Mouse (Mus musculus) kidney, postnatal 25 days (tissue): Measurements from ENCODE around the gene Scimp.
"Not testable (repeated sequence)": the region's sequence is repeated elsewhere in the genome, so short reads cannot be mapped to it uniquely, and the experiment has no call there.

Source experiments
- DNase-seq, 2 experiments: peaks; one replicate each; pipeline ENCODE4 v3.0.0; 2021; ENCODE audit warnings: mixed read lengths in 2 of 2

Scimp gene

DNA sequence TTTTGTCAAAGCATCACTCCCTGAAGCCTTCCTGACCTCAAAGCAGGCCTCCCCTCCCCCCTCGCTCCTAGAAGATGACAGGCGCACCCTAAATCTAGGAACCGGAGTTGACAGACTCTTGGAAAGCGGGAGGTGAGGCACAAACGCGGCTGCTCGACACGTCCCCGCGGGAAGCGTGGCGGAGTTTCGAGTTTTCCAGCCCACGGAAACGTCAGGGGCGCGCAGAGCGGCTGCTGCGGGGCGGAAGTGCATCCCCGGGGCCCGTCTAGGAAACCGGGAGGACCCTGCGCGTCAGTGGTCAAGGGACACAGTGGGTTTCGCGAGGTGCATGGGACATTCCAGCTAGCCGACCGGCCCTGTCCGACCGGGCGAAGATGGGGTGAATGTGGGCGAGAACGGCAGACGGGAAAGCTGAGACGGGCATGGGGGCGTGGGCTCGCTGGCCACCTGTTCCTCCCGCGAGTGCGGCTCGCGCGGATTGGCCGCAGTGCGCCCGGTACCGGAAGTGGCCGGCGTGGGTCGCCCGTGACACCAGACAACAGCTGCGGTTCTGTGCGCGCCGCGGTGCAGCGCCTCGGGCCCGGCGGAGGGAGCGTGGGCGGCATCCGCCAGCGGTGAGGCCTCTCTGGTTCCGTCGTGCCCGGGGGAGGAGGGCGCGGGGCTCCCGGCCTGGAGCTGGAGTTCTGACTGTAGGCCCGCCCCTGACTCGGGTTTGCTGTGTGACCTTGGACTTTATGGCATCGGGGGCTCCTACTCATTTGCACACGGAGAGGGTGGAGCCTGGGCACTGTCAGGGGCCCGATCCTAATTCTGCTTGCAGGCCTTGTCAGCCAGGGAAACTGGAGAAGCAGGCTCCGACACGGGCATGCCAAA lies 48.2 kb downstream of the Scimp start, which contains the start of gene Zfp3:
Zfp3 (plus strand) TSS at position 274 of the 873 bp plus-strand sequence.
- peak; percentile 80 to 93 for DNase-seq

DNA sequence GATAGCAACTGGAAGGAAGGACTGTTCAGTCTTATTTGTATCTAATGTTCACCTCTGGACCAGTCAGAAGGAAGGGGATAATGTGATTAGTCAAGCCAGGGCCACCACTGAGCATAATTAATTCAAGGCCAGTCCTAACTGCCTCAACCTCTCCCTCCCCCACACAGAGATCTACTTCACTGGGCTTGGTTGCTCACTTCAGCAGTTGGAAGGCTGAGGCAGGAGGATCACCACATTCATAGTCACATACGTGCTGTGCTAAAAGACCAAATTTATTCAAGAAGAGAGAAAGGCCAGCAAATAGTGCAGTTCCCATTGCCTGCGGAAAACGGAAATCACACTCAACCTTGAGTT lies 48.8 kb downstream of the Scimp start:
- no peak for DNase-seq

DNA sequence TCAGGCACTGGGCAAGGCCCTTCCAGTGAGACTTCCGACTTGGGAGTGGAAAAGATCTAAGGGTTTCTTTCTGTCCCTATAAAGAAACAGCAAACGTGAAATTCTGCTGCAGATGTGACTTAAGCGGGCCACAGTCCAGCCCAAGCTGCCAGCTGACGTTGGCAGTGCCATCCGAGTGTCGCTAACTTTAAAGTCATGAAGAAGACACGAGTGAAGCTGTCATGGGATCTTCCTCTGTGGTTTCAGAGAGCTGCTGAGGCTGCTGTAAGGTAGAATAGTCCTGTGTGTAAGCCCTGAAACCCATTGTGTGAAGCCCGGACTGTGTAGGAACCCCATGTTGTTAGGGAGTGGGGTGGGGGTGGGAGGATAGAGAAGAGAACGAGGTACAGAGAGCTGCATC lies 49.7 kb downstream of the Scimp start:
- DNase-seq: no peak

DNA sequence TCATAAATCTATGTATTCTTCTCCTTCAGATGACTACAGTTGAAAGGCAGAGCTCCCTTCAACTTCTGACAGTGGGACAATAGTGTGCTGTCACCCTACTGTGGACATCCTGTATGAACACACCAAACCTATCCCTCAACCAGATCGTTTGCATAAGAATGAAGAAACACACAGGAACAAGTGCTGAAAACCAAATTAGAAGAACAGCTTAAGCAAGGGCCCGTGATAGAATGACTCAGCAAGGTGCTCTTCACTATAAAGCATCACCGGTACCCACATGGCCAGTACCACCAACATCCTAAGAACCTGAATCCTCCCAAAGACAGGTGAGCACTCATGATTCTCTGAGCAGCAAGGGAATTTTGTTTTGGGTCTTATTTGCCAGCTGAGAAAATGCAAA lies 51.9 kb downstream of the Scimp start:
- not testable (repeated sequence) for DNase-seq

DNA sequence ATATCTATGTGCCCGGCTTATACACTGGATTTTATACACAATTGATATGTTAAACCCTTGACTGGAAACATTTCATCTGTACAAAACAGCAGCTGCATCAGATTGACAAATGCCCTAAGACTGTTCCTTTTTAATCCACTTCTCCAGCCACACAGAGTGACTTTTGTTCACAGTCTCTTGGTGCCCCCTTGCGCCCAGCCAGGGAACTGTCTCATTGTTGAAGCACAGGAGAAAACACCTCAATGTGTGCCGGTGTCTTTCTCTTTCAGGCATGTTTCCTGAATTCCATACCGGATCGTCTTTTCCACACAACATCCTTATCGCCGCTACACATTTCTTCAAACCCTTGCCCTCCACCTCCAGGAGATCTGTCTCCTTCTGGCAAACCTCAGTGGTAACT lies 56.7 kb downstream of the Scimp start:
- peak; percentile 75 to 93 for DNase-seq

DNA sequence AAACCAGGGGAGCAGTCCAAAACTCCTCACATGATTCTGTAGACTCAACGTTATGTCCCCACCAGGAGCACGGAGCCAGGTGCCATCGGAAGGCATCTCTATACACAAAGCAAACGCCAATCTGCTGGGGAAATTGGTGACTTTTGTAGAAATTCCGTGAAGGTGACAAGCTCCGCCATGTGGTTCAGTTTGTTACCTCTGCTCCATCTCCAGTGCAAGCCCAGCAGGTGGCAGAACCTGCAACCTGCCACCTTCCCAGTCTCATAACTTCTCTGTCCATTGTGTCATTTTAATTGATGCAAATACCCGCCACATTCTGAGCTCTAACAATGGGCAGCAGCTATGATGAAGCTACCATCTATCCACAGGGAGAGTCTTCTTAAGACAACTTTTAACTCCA lies 57.4 kb downstream of the Scimp start:
- no peak for DNase-seq

DNA sequence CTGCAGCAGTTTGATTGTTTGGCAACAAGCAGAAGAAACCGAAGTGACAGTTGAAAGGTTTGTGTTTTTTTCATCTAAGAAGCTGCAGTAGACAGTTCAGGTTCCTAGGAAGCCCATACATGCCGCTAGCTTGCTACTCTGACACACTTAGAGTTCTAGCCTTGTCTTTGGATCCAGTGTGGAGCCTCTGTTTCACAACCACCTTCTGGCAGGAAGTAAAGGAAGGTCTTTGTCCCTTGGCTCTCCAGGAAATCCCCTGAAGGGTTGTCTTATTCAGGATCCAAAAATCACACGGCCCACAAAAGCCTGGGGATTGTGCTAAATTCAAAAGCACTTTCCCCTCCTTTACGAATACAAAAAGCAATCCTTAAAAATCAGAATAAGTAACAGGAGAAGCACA lies 57.9 kb downstream of the Scimp start:
- DNase-seq: no peak

DNA sequence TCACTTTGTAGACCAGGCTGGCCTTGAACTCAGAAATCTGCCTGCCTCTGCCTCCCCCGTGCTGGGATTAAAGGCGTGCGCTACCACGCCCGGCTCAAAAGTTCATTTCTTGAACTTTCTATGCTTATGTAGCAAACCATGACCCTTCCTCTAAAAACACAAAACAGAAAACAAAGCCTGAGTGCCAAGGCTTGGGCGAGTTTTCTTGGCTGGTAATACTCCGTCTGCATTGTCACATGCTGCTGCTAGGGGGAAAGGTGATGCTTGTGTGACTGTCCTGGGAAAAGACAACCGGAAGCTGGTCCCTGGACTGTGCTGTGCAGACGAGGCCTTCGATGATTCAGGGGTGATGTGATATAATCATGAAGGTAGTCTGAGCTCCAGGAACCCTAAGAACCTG lies 59.2 kb downstream of the Scimp start:
- DNase-seq: no peak

DNA sequence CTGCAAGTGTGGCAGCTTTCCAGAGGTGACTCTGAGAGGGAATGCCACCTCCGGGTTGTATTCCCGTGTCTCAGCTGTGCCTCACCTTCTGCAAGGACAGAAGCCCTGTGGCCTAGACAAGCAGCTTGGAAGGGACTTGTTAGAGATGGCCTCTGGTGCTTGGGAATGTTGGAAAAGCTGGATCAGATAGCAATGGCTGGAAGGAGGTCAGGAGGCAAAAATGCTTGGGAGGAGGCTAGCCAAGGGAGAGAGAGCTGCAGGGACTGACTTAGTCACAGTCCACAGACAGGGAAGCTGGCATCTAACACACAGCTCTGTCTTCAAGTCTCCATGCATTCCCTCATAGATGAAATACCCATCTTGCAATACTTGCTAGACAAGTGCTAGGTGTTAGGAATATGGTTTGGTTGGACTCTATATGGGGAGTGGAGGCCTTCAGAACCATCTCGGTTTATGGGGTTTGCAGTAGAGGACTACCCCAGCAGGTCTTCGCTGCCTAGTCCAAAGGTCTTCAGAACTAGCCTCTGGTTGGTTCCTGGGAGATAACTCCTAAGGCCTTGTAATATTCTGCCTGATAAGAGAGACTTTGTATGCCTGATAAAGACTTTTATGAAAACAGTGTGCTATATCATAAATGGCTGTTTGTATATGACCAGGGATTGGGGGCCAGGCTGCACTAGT lies 59.9 kb downstream of the Scimp start:
- DNase-seq: no peak

DNA sequence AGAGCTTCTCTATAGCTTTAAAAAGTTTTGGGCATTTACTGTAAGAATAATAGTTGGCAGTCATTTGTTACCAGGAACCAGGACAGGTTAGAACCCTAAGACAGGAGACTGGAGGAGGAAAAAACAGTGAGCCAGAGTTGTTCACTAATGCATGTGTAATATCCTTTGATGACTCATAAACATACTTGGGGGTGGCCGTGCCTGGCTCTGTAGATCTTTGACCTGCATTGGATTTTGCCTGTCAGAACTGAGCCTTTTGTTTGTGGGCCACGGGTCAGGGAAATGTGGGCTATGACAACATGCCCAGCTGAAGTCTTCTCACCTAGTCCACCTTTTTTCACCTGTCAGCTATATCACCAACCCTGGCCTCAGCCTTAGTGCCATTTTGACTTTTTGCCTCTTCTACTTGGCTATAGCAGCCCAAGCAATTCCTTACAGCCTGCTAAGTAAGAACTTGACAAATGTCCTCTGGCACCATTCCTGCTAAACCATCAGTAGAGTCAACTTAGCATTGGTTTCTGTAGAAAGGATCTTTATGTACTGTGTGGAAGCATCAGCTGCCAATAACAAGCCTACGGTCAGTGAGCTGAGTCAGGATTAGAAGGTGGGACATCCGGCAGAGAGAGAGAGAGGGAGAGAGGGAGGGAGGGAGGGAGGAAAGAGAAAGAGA lies 64.4 kb downstream of the Scimp start:
- DNase-seq: no peak

DNA sequence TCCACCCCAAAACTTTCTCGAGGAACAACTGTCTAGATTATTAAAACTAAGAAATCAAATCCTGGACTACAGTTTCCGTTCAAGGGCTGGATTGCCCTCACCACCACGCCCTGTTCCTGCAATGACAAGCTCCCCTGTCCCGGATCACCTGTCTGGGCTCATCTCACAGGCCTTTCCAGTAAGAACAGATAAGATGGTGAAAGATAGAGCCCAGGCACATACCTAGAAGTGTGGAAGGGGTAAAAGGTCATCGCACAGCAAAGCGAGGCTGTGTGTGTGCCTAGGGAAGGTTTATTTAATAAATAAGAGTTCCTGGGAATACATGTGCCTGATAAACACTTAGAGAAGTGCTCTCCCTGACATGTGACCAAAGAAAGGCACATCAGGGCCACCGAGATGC lies 66.8 kb downstream of the Scimp start:
- DNase-seq: no peak

DNA sequence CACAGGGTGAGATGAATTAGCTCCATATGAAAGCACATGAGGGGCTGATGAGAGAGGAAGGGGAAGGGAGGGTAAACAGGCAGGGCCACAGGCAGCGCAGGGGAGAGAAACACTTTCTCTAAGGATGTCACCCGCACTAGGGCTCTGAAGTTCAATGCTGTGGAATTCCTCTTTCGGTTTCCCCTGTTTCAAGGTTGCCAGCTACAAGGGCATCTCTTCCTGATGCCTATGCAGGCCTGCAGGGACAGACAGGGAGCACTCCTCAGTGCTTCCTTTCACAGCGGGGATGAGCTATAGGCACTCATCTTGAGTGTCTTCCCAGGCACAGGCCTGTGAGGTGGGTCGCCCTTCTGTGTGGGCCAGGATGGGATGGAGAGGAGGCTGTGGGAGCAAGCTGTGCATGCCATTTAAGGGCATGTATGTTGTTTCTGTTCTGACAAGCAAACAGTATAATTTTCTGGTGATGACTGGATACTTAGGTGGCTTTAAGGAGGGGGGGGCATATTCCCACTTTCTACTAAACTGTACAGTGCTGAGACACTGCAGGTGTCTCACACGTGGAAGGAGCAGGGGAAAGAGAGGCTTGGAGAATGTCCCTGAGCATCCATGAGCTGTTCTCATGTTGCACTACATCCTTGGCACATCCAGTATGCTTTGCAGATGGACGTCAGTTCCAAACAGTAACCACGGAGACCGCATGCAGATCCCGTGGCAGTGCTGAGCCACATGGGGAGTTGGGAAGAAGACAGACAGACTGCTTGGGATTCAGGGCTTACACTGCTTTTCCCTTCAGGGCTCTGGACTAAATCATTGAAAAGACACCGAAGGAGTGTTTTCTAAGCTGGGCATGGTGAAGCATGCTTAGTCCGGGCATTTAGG lies 69.6 kb downstream of the Scimp start:
- no peak for DNase-seq

DNA sequence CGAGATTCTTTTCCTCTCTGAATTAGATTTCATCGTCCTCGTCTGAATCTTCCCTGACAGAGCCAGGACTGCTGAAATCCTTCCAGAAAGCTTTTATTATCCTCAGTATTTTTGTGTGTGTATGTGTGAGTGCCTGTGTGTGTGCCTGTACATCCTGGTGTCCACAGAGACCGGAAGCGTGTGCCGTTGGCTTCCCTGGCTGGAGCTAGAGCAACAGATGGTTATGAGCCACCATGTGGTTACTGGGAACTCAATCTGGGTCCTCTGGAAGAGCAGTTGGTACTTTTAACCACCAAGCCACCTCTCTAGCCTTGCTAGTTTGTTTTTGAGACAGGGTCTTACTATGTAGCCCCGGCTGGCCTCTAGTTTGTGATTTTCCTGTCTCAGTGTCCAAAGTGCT lies 70.3 kb downstream of the Scimp start:
- DNase-seq: no peak

DNA sequence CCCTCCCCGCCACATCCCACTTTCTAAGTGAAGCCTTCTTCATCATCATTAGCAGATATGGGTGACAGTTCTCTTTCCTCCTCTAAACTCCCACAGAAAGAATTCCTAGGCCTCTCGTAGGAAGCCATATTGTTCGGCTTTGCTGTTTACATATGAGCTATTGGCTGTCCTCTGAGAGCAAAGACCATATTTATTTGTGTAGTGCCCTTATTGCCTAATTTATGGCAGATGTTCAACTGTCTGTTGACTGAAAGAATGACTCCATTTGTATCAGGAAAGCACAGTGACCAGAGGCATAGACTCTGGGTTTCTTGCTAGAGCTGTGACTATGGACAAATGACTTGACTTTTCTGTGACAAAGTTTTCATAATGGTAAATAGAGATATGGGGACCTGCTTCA lies 70.8 kb downstream of the Scimp start:
- DNase-seq: no peak
